Mouse (Mus musculus) heart, postnatal 25 days (tissue): ENCODE results near the gene Zdhhc13. TPM values are rescaled to one million over a fixed set of nuclear protein-coding genes. Genes with fewer than 3 reads are reported as not detected.

Experiments used
- DNase-seq: peaks from one replicate; pipeline ENCODE4 v3.0.0; 2022; ENCODE audit warnings: low spot score
- intact Hi-C: fragments of 180-260 bp; cut with DNase I; formaldehyde crosslinking; loops from one replicate; pipeline ENCODE4 v1.15.1; 2025
- total RNA-seq, 2 experiments: library from RNA; stranded (reverse); gene quantifications; 2 replicates each; pipeline ENCODE4 v1.2.3; 2021

Zdhhc13 gene
- 10 to 100 TPM; 11.0 to 12.9 TPM for total RNA-seq

- DNase-seq: peak; percentile 82
- intact Hi-C loops: no loop called here
These were observed at the start of gene Zdhhc13 for GRCm38 (mm10) chr7:48788851-48789572. TSS of gene Zdhhc13 (plus strand) at chr7:48789003.

DNA sequence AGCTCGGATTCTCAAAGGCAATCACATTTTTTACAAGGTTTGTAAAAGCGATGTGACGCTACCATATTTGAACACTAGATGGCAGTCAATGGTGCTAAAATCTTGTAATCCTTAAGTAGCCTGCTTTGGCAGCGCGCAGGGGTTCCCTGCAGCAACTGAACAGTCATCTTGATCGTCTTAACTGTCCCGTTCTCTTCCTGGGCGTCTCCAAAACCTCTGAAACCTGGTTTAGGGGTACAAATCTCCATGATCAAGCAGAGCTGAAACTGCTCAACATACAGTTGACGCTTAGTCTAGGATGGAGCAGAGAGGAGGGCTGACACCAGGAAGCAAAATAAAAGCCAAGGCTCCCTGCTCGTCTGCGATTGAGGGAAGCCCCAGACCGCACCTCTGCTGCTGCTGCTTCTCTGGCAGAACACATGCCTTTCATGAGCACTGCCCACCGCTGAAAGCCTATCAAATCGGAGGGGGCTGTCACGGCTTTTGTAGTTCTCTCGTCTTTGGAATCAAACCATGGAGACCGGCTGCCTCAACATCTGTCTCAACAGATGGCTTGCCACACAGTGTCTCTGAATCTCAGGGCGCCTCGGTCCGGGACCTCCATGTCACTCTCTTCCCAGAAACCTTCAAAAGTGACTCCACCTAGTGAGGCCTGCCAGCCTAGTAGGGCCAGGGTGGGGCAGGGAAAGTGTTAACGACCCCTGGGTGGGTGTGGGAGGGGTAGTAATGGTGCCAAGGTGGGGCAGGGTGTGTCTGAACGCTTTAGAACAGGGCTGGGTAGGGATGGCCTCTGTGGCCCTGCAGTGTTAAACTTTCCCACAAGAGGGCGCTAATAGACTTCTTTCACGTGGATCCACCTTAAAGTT, 39.3 kb upstream of the Zdhhc13 start:
- peak; percentile 27 for DNase-seq
- intact Hi-C loops: loop anchor here (1.0 to 10.0 kb wide), 3 partner anchors 128 to 371 kb away; no protein-coding TSS in a partner anchor

- no peak for DNase-seq
- intact Hi-C loops: loop anchor here (10.0 kb wide), 1 partner anchor 315 kb away; no protein-coding TSS in a partner anchor
These were observed 38.5 kb upstream of the Zdhhc13 start for GRCm38 (mm10) chr7:48750164-48750809.

DNA sequence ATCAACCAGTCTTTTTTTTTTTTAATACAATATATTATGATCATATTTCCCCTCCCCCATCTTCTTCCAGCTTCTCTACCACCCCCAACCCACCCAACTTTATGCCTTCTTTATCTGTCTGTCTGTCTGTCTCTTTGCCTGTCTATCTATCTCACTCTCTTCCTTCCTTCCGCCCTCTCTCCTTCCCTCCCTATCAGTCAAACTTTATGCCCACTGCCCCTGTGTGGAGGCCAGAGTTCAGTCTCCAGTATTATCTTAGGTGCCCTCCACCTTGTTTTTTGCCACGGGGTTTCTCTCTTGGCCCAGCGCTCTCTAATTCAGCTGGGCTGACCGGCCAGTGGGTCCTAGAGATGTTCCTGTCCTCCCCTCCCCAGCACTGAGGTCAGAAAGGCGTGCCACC, 37.6 kb upstream of the Zdhhc13 start:
- intact Hi-C loops: loop anchor here (10.0 kb wide), 1 partner anchor 314 kb away; no protein-coding TSS in a partner anchor
- DNase-seq: no peak

DNA sequence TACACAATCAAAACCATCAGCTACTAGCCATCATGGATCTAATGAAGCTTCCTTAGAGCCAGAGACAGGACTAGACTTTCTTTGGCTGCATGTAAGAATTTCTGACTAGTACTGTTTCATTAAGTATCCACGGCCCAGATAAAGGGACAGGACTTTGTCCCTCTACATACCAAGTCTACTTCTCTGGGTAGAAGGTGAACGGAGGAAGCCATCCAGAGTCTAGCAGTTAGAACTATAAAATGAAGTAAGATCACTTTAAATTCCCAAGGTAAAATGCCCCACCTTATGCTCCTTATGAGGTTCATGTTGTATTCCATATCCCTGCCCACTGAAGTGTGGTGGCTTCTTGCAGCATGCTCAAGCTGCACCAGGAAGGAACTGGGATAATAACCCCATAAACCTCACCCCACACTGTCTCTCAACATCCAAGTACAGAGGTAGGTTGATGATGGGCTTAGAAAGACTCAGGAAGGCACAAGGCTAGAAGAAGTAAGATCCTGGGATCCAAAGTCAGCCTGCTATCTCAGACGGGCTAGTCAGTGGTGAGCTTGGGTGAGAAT, 34.3 kb upstream of the Zdhhc13 start:
- DNase-seq: no peak
- intact Hi-C loops: loop anchor here (10.0 kb wide), 1 partner anchor 310 kb away; no protein-coding TSS in a partner anchor

GRCm38 (mm10) chr7:48755825-48756224, 33.0 kb upstream of the Zdhhc13 start:
- intact Hi-C loops: loop anchor here (10.0 kb wide), 1 partner anchor 309 kb away; no protein-coding TSS in a partner anchor

DNA sequence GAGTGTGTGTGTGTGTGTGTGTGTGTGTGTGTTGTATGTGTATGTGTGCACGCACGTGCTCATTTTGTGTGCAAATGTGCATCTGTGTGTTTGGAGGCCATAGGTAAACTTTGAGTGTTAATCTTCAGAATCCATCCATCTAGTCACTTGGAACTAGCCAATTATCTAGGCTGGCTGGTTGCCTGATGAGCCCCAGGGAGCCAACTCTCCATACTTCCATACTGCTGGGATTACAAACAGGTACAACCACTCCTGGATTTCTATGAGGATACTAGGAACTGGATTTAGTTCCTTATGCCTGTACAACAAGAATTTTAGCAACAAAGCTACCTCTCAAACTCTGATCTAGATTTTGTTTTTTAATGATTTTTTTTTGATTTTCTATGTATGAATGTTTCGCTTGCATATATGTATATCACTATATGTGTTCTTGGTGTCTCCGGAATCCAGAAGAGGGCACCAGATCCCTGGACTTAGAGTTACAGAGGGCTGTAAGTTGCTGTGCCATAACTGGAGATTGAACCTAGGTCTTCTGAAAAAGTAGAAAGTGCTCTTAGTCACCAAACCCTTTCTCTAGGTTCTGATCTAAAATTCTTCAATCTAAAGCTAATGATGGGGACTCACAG, 32.4 kb upstream of the Zdhhc13 start:
- intact Hi-C loops: loop anchor here (10.0 kb wide), 1 partner anchor 308 kb away; no protein-coding TSS in a partner anchor
- DNase-seq: no peak

More at GRCm38 (mm10) chr7:48755825-48756224, 33.0 kb upstream of the Zdhhc13 start:
- DNase-seq: no peak

GRCm38 (mm10) chr7:48758083-48758482, 30.7 kb upstream of the Zdhhc13 start:
- intact Hi-C loops: loop anchor here (10.0 kb wide), 1 partner anchor 307 kb away; no protein-coding TSS in a partner anchor
- DNase-seq: no peak

- intact Hi-C loops: no loop called here
- DNase-seq: no peak
These were observed 28.0 kb upstream of the Zdhhc13 start for GRCm38 (mm10) chr7:48760789-48761188.

DNA sequence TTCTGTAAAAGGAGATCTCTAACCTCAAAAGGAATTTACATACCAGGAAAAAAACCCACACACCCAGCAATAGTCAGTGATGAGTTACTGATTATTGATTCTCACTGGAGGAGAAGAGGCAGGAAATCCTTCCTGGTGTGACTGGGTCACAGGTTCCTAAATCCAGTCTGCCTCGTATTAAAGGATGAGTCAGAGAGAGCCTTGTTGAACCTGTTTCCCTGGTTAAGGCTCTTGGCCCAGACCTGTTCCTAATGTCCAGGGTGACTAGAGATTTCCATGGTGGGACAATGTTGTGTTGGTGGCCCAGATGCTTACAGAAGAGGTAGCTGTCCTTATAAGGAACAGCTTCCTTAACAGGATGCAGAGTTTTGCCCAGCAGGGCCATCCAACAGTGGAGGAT, 26.5 kb upstream of the Zdhhc13 start:
- no peak for DNase-seq
- intact Hi-C loops: no loop called here

DNA sequence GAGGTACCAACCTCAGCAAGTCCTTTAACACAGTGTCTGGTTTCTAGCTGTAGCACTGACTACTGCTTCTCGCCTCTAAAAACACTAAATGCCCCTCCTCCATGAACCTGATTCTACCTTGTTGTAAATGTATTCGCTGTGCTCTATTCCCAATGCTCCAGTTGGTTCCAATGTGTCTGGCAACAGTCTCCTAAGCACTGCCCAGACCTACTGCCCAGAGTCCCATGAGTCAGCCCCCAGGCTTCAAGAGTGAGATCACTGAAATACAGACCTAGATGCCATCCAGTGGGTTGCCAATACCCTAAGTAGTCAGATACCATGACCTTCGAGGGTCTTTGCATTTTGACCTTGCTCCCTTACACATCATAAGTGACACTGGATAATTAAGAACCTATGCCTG, 26.1 kb upstream of the Zdhhc13 start:
- no peak for DNase-seq
- intact Hi-C loops: no loop called here

GRCm38 (mm10) chr7:48765959-48766358, 22.8 kb upstream of the Zdhhc13 start:
- DNase-seq: no peak
- intact Hi-C loops: no loop called here

- intact Hi-C loops: no loop called here
- DNase-seq: no peak
These were observed 19.1 kb upstream of the Zdhhc13 start for GRCm38 (mm10) chr7:48769721-48770120.

GRCm38 (mm10) chr7:48772060-48772734, 16.6 kb upstream of the Zdhhc13 start:
- DNase-seq: no peak
- intact Hi-C loops: no loop called here

DNA sequence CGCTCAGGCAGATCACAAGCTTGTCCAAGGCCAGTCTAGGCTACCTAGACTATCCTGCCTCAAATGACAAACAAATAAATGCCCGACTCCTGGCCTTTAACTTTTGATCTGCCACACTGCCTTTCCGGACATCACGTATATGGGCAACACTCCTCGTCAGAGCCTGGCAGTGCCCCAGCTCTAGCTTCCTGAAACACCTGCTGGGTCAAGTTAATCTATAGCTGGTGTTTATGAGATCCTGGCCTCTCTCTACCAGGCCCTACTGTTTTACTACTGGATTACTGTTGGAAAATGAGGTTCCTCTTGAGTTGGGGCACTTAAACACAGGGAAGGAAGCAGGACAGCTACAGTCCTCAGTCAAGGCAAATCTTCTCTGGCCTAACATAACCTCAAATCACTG, 15.5 kb upstream of the Zdhhc13 start:
- intact Hi-C loops: no loop called here
- DNase-seq: no peak

- no peak for DNase-seq
- intact Hi-C loops: no loop called here
These were observed 14.2 kb upstream of the Zdhhc13 start for GRCm38 (mm10) chr7:48774633-48775032.

DNA sequence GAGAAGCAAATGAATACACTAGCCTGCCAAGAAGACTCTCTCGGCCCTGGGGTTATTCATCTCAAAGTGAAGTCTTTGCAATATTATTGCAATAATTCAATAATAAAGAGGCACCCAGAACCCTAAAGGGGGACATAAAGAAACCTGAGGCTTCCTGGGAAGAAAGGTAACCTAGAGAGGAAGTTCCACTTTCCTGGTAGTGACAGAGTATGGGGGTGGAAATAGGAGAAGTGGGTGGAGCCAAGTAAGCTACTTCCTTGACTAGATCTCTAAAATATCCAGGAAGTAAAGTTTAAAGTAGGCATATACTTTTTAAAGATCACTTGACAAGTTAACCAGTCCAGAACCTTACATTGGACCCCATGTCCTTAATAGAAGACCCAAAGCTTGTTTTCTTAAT, 13.4 kb upstream of the Zdhhc13 start:
- DNase-seq: no peak
- intact Hi-C loops: no loop called here

DNA sequence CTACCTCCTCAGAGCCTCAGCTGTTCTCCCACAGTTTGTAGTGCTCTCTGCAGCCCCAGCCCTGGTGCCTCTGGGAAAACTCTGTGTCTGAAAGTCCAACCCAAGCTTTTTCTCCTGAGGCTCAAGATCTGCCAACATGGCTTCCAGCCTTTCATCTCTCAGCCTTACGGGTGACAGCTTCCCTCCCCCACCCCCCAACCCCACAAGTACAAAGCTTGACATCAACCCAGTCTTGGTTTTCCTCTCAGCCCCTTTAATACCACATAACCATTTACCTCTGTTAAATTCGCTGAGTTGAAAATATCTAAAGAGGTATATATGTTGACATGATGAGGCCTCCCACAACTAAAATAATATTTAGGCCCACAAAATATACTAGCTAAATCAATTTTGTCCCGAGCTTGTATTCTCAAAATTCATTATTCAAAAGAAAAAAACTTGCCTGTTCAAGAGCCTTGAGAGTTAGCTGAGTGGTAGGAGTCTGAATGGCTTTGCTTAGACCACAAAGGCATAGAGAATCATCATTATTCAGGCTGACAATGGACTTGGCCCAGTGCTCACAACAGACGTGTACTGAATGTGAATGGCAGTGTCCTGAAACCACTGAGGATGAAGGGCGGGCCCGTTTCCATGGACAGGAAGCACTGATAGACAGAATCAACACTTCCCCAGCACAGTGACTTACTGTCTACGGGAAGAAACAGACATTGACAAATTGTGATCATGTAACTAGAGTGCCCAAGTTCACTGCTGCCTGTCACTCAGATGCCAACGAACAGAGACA, 10.9 kb upstream of the Zdhhc13 start:
- intact Hi-C loops: no loop called here
- no peak for DNase-seq
